Mouse (Mus musculus) right cerebral cortex, adult 2 months (tissue): ENCODE data around the gene Serpina11.
"Not testable (repeated sequence)": the region's sequence is repeated elsewhere in the genome, so short reads cannot be mapped to it uniquely, and the experiment has no call there.

Experiments
- DNase-seq, 2 experiments: peaks; one replicate each; pipeline ENCODE4 v3.0.0; 2021 to 2022; ENCODE audit warnings: low spot score in 2 of 2

The Serpina11 gene

GRCm38 (mm10) chr12:103971080-103971479, 18.7 kb downstream of the Serpina11 start:
- peak in 1 of 2 experiments; percentile 28 for DNase-seq

- no peak for DNase-seq
These were observed 20.1 kb downstream of the Serpina11 start for GRCm38 (mm10) chr12:103969577-103970116.

GRCm38 (mm10) chr12:103966761-103967160, 23.0 kb downstream of the Serpina11 start:
- DNase-seq: no peak

GRCm38 (mm10) chr12:103963288-103963687, 26.5 kb downstream of the Serpina11 start:
- no peak for DNase-seq

DNA sequence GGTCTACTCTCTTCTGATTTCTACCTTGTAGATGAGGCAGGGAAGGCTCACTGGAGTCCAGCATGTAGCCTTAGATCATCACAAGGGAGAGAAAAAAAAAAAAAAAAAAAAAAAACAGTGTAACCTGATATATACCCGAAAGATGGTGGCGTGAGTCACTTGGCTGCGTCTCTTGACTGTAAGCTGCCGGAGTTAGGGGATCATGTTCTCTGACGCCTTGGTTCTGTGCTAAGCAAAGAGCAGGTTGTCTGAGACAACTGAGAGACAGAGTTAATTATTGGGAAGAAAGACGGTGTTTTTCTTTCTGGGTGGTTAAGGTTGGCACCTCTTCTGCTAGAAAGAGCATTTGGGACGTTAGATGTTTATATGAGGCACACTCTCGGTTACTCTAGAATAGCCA, 26.9 kb downstream of the Serpina11 start:
- no peak for DNase-seq

GRCm38 (mm10) chr12:103962337-103962736, 27.4 kb downstream of the Serpina11 start:
- DNase-seq: no peak

DNA sequence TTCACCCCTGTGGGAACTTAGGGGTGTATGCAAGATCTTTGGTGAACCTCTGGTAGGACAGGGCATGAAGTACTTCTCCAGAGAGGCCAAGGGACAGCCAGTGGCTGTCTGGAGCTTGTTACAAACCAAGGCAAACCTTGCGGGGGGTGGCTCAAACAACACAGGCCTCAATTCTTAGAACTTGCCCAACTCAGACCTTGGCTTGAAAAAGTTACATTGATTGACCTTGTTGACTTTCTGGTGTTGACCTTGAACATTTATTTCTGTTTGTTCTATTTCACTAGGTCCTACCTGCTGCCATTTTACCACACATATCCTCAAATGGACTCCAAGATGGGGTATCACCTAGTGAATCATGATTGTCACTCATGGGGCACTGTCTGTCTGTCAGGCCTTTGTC, 28.0 kb downstream of the Serpina11 start:
- no peak for DNase-seq

GRCm38 (mm10) chr12:103958798-103959197, 31.0 kb downstream of the Serpina11 start, which contains the start of gene Serpina1e:
Gene Serpina1e (minus strand): TSS chr12:103958975.
- no peak for DNase-seq

DNA sequence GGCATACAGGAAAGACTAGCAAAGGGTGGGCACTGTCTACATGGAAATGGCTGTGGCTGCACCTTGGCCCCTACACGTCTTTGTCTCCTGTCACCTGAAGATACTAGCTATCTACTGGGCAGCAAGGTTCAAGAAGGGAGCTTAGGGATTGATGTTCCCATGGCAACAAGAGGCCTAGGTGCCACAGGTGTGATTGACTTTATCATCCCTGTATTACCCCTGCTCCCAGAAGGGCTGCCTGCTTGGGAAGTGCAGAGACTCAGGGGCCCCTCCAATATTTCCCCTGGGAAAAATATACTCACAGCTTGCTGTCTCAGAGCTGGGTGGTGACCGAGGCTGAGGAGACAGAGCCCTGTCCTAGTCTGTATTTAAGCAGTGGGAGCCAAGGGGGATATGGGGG, 33.2 kb downstream of the Serpina11 start:
- not testable (repeated sequence) for DNase-seq

DNA sequence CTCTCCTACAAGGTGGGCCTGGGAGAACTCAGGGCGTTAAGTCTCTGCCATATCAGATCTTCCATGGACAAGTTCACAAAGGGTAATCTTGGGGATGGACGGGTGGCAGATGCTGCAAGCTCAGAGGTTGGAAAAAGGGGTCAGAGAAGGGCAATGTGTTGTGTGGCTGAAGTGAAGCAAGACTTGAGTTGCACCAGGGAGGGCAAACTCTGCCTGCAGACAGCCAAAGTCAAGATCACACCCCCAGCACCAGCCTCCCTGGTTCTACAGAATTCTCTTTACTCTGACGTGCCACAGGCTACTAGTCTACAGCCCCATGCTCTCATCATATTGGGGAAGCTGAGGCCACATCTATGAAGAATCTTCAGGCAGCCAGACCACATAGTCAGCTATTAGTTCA, 36.8 kb downstream of the Serpina11 start:
- DNase-seq: not testable (repeated sequence)

- no peak for DNase-seq
These were observed 43.5 kb downstream of the Serpina11 start for GRCm38 (mm10) chr12:103946243-103946642.
